Mouse (Mus musculus) gastrocnemius, postnatal 25 days (tissue): Measurements from ENCODE around the gene Nkx2-4. TPM values are rescaled to one million over a fixed set of nuclear protein-coding genes. Genes with fewer than 3 reads are reported as not detected.

Experiments used
- DNase-seq: peaks from one replicate; pipeline ENCODE4 v3.0.0; 2022
- long read RNA-seq, 2 experiments: library from polyadenylated mRNA; stranded (forward); transcript quantifications; one replicate each; pipeline ENCODE4 v2.0.0; 2021
- total RNA-seq, 2 experiments: library from RNA; stranded (reverse); gene quantifications; 1 replicate in 1 of 2; 2 replicates in 1 of 2; pipeline ENCODE4 v1.2.3; 2021

Nkx2-4 gene
- not detected for total RNA-seq
- long read RNA-seq, experiment 1 = 0 reads
- long read RNA-seq, experiment 2 = 0 reads

DNA sequence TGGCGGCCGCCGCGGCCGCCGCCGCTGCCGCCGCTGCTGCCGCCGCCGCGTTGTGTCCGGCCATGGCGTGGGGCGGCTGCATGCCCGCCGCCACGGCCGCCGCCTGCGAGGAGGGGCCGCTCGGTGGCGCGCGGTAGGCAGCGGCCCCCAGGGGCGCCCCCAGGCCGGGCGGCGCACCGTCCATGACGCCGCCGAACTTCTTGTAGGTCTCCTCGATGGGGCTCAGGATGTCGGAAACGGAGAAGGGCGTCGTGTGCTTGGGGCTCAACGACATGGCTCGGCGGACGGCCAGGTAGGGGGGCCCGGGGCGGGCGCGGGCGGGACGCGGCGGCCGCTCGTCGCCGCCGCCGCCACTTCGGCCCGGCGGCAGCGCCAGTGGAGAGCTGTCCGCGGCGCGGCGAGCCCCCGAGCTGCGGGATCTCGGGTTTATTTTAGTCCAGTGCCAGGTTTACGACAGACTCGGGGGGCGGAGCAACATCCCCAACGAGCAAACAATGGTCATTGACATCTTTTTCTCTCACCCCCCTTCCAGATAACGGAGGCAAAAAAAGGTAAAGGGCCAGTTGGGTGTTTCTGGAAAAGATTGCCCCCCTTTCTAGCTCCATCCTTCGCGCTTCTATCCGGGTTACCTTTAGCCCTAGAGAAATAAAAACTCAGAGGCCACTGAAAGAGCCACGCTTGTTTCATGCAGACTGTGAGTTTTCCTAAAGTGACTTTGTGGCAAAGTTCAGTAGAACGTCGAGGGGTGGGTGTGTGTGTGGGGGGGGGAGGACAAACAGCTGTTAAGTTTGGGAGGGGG is at the start of gene Nkx2-4:
TSS of gene Nkx2-4 (minus strand) at position 374 of the 799 bp plus-strand sequence.
- DNase-seq = no peak

DNA sequence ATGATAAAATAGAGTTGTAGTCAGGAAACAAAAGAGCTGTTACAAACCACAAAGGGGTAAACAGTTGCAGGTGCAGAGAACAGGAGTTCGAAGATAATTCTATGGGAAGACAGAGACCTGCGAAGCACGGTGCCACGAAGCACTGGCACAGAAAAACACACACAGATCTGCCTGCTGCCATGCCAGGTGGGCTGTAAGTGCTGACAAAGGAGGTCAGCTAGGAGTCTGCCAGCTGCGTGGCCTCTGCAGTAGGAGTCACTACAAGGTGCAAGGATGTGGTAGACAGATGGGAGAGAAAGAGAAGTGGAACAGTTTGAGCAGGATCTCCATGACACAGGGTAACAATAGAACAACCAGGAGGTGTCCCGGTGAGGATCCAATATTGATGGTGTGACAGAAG is 42.1 kb upstream of the Nkx2-4 start:
- DNase-seq = no peak

DNA sequence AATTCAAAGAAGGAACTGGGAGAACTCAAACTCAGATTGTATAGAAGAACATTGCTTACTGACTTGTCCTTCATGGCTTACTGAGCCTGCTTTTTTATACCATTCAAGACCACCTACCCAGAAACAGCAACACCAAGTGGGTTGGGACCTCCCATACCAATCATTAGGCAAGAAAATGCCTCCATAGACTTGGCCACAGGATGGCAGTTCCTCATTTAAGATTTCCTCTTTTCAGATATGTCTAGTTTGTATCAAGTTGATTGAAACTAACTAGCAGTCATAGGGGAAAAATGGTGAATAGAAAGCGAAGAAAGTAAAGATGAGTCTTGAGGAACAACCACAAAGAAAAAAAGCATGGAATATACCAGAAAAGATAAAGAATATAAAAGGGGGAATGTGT is 34.5 kb upstream of the Nkx2-4 start:
- DNase-seq = no peak

DNA sequence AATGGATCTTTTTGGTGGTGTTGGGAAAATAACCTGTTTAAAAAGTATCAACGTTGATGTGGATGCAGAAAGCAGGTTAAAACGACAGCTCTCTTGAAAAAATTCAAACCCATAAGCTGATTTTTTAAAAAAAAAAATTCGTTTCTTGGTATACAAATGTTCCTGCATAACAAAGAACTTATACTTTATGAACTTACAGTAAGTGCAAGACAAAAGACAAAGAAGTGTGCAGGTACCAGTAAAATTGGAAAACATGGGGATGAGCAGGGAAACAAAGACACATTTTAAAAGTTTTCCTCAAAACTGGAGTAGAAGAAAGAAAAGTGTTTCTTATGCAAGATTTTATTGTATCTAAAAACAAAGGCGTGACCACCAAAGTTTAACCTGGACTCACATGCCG is 1.2 kb upstream of the Nkx2-4 start:
- no peak for DNase-seq

DNA sequence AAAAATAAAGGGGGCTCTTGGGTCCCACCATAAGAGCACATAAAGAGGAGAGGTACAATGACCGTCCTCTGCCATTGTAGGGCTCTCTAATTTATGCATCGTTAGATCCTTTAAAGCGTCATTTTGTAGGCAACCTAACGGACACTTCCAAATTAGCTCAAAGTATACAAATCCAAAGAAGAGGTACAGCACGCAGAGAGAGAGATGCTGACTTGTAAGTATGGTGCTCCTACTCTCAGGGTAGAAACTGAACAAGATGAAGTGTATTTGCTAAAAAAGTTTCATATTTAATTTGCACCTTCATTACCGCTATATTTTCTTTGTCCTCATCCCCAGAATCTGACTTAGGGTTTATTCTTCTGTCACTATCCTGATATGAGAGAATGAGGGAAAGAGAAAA is 692 bp upstream of the Nkx2-4 start:
- DNase-seq = no peak

DNA sequence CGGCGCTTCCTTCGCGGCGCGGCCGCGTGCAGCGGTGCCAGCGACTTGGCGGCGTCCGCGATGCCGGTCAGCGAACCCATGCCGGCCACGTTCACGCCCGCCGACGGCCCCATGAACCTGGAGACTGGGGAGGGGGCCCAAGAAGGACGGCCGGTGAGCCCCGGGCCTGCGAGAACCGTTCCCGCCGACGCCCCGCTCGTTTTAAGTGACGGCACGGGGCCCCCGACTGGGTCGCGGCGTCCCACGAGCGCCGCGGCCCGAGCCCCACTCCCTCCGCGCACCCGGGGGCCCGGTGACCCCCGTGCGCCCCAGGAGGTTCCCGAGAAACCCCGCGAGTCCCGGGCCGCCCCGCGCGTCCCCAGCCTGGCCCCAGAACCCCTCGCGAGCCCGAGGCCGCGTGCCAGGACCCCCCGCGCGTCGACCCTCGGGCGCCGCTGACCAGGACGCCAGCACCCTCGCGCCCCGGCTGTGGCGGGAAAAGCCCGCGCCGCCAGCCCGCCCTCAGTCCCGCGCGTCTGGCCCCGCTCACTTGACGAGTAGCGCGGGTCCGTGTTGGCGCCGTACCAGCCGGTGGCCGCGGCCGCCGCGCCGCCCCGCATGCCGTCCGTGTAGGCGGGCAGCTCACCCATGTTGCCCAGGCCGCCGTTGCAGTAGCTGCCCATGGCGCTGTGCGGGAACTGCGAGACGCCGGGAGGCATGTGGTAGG is 726 bp downstream of the Nkx2-4 start:
- DNase-seq = peak; percentile 5

DNA sequence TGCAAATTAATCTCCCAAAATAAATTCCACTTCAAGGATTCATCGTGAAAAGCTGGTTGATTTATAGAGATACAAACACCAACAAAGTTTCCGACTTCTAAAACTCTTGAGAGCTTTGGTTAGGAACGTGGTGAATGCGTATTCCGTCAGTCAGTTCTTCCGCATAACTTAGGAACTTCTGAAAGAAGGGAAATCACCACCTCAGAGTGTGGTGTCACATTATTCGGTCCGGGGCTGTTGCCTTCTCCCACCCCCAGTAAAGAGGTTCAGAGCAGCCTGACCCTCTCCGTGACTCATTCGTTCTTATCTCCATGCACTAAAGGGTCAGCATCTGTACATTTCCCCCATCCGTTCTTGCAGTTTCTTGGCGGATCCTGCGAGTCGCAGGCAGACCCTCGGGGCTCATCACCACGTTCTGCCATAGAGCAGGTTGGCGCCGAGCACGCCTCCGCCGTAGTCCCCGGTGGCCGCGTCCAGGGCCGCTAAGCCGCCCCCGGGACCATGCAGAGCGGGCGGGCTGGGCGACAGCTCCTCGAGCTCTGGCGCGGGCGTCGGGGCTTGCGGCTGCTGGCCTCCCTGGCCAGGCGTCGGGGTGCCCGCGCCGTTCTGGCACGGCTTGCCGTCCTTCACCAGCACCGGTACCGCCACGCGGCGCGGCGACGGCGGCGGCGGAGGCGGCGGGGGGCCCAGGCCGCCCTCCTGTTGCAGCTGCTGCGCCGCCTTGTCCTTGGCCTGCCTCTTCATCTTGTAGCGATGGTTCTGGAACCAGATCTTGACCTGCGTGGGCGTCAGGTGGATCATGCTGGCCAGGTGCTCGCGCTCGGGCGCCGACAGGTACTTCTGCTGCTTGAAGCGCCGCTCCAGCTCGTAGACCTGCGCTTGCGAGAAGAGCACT is 1.5 kb downstream of the Nkx2-4 start:
- DNase-seq = peak; percentile 8

DNA sequence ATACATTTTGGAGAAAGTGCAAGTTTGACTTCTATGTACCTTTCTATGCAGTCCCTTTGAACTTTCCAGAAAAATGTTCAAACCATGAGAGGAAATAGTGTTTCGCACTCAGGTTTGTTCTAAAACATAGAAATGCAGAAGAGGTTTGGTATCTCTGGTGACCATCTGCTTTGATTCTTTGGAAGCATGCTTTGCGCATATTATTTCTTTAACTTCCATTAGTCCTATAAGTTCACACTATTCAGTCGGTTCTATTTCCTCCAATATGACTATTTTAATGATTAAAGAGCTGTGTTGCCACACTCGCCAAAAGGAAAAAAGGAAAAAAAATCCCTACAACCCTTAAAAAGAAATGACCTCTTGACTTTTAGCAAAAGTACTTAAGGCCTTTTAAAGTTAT is 2.9 kb downstream of the Nkx2-4 start:
- no peak for DNase-seq

DNA sequence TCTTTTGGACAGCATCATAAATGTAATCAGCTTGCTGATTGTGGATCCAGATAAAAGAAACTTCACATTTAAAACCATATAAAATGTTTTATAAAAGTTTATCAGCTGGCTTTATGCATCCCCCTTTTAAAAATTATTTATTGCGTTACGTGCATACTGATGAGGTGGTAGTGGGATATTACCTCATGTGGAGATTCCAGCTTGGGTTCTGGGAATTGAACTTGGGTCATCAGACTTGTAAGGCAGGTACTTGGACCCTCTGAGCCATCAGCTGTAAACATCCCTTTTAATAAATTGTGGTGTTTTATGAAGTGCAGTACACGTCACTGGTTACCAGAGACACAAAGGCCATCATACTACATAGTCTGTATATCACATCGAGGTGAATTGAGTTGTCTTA is 10.8 kb downstream of the Nkx2-4 start:
- no peak for DNase-seq

DNA sequence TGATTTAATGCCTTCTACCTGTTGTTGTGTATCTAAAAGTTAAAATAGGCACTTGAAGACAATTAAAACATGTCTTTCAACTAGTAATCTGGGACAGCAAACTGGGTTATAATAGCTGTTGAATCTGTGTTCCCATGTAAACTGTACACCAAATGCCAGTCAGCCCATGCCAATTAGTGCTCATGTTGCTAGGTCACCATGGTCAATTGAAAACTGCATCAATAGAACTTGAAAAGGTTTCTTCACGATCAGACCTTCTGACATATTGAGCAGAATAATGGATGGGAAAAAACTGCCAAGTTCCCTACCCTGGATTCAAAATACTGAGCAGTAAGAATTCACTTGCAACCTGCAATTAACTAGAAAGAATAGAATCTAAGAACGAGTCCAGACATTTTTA is 11.3 kb downstream of the Nkx2-4 start:
- no peak for DNase-seq

DNA sequence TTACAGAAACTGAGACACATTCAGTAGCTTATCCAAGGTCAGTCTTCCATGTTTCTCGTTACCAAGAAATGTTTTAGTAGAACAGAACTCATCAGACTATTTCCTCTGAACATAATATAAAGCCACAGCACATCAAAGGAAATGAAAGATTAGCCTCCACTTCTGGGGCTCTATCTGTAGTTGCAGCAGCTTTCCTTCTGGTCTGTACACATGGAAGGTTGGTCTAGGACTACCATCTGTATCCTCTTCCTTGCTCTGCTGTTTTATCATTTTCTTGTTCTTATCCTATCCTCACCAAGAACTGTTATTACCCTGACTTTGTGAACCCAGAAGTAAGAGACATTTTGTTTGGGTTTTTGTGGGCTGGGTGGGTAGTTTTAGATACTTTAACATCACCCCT is 14.9 kb downstream of the Nkx2-4 start:
- DNase-seq = no peak

DNA sequence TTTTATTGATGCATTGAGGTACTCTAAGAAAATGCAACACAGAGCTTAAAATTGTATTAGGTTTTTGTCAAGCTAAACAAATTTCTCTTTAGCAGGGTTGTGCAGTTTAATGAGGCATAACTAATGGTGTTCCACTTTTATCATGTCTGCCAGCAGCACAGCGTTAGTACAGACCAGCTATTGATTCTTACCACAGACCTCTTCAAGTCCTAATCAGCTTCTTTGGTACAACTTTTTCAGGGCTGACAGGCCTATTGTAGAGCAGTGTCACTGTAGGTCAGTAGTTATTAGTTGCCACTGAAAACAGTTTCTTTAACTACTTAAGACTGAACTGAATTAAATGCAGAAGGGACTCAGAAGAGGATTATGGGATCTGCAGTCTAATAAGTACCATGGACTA is 16.2 kb downstream of the Nkx2-4 start:
- no peak for DNase-seq

DNA sequence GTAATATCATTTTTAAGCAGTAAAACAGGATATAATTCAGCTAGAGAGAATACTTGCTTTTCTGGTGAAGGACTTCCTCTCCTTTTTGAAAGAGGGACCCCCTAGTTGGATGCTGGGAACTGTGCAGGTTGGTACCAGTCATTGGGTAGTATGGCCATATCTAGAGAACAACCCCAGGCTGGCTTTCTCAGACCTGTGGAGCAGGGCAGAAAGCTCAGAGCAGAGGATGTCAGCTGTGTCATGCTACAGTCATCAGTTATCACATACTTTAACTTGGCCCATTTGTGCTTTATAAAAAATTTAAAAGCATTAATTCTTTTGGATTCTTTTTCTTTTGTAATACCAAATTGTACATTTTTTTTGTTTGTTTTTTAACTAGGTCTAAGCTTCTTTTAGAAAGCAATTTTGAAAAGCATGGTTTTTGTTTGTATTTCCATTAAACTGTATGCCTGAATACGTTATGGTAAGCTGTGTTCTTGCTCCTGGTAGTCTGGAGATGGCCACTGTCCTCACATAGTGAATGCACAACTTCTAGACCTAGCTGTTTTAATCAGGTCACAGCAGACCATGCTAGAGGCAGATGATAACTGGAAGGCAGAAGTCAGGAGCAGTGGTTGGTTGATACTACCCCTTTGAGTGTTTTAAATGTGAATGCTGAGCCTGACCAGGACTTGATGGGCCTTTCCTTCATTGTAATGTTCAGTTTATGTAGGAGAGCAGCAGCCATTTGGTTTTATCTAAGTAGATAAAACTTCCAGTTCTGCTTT is 17.6 kb downstream of the Nkx2-4 start:
- no peak for DNase-seq

DNA sequence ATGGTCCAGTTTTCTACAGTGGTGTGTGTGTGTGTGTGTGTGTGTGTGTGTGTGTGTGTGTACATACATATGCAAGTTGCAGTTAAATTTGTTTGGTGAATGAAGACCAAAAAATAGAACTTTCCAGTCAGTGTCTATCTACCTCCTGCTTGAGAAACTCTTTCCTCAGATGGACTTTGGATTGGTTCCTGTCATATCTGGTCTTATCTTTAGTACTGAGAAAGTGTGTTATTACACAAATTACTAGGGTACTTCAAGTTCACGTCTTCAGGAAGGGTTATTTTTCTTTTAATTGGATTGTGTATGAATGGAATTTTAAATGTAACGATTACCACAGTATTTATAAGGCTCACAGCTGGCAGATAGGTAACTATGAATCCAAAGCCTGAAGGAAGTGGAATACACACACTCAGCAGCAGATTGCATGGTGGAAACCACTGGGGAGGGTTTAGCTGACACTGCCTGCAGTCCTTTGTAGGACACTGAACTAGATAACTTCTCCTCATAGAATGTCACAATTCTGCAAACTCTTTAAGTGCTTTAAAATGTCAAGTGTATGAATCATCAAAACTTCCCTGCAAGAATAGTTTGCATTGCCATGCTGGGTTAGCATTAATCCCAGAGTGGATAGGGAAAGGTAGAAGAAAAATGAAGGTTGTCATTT is 31.9 kb downstream of the Nkx2-4 start:
- DNase-seq = no peak

DNA sequence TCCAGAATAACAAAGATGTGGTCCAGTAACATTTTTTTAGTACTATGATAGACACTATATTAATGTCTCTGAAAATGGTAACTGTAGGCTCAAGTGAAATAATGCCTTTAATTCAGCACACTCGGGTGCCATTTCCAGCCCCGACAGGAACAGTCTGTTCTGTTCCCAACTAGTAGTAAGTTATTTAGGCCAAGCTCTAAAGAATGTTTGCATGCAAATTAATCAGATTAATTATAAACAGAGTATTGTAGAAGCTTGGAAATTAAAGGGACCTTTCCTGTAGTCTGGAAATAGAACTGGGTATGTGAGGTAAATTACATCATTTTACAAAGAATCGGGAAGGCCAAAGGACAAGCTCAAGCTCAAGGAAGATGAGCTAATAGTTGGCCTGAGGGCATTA is 38.2 kb downstream of the Nkx2-4 start:
- DNase-seq = no peak

DNA sequence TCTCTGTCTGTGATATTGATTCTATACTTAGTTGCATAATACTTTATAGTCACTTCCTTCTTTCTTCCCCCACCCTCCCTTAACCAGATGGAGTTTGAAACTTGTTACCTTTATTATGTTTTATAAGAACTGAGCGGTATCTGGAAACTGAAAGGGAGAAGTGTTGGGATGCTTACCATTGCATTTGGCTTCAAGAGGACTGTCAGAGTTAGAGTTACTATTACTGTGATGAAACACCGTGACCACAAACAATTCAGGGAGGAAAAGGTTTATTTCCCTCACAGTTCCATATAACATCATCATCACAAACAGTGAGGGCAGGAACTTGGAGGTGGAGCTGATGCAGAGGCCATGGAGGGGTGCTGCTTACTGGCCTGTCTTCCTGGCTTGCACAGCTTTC is 49.4 kb downstream of the Nkx2-4 start:
- DNase-seq = no peak

Other genes with a start within 250 kb of the Nkx2-4 start
- gene Kiz, start 229.6 kb downstream of the Nkx2-4 start, total RNA-seq = 10 to 100 TPM; 33.9 to 37.8 TPM
- gene Xrn2, start 72.4 kb downstream of the Nkx2-4 start, total RNA-seq = 10 to 100 TPM; 10.9 to 12.2 TPM
- not detected for gene Nkx2-2, start 108.8 kb upstream of the Nkx2-4 start, total RNA-seq